ENCODE assay signal across 17 mouse cellular contexts in the genomic region with DNA sequence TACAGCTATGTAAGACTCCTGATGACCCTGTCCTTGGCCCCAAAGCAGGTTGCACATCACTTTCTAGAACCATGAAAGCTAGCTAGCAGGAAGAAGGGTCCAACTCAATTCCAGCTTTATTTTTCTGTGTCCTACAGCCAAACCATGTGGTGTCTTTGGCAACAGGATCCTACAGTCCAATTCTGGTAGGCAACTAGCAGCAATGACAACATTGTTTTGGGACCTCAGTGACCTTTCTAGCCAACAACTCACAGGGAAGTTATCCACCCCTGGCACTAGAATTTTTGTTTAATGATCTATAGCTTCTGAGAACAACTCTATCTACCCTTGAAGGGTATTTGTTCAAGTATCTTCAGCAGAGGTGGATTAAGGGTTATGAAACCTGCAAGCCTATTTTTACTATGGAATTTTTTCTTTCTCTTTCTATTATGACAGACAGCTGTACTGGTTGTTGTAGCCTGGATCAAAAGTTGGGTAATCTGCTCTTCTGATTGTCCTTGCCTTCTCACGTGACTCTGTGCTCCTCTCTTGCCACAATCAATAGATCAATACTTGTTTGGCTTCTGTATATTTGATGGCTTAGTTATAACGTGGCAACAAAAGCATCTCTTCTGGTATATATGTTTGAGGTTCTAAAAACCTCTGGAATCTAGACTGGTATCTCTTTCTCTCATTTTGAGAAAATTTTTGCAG.
"Had no signal": no experiment of that assay in that cellular context is flagged by ENCODE, and none has a peak within 500 bp of the region (broad histone marks: within the 10 kb centered on the region; RNA-seq: fewer than 3 reads in every experiment).

No protein-coding gene starts in this region.

- H3K9ac ChIP-seq: lung, embryonic 15.5 days; midbrain, embryonic 13.5 days; midbrain, embryonic 15.5 days; neural tube, embryonic 12.5 days; stomach, embryonic 15.5 days had no signal

- H3K36me3 ChIP-seq: lung, embryonic 15.5 days; midbrain, embryonic 13.5 days; midbrain, embryonic 15.5 days; neural tube, embryonic 12.5 days; stomach, embryonic 15.5 days had no signal

- H3K9me3 ChIP-seq: lung, embryonic 15.5 days; midbrain, embryonic 13.5 days; midbrain, embryonic 15.5 days; neural tube, embryonic 12.5 days; stomach, embryonic 15.5 days had no signal

- H3K4me1 ChIP-seq: lung, embryonic 15.5 days; megakaryocyte, embryonic 14.5 days; midbrain, embryonic 13.5 days; midbrain, embryonic 15.5 days; neural tube, embryonic 12.5 days; stomach, embryonic 15.5 days had no signal

- H3K4me2 ChIP-seq: lung, embryonic 15.5 days; midbrain, embryonic 11.5 days; midbrain, embryonic 13.5 days; midbrain, embryonic 15.5 days; neural tube, embryonic 12.5 days; stomach, embryonic 15.5 days had no signal

- H3K27ac ChIP-seq: lung, embryonic 15.5 days; macrophage; midbrain, embryonic 13.5 days; midbrain, embryonic 15.5 days; neural tube, embryonic 12.5 days; stomach, embryonic 15.5 days; stomach, postnatal 0 days had no signal

- H3K27me3 ChIP-seq: lung, embryonic 15.5 days; midbrain, embryonic 13.5 days; midbrain, embryonic 15.5 days; neural tube, embryonic 12.5 days; stomach, embryonic 15.5 days had no signal

- H3K4me3 ChIP-seq: lung, embryonic 15.5 days; megakaryocyte, embryonic 14.5 days; midbrain, embryonic 13.5 days; midbrain, embryonic 15.5 days; neural tube, embryonic 12.5 days; stomach, embryonic 15.5 days had no signal

- DNase-seq: lung, adult 2 months; lung, postnatal 14 days; lung, postnatal 36 days; right cerebral cortex, postnatal 14 days; thymus, adult 2 months; thymus, postnatal 25 days; thymus, postnatal 4 days had no signal

- ATAC-seq: lung, postnatal 0 days; midbrain, embryonic 13.5 days; midbrain, embryonic 15.5 days had no signal
